Mouse (Mus musculus) MEL (cell line): ENCODE data around the gene Clmp.

Experiments
- CTCF ChIP-seq, 3 experiments: IDR thresholded peaks in 2 of 3; conservative IDR thresholded peaks in 1 of 3; 2 replicates each; pipeline ENCODE4 v1.5.1; 2011 to 2012; ENCODE audit warnings: low read length in 3 of 3, low read depth in 2 of 3, mild to moderate bottlenecking in 2 of 3, improper control_type of control experiment in 1 of 3, inconsistent platforms in 1 of 3, mixed read lengths in 1 of 3, moderate library complexity in 1 of 3; ENCODE audit not compliant: control insufficient read depth in 1 of 3, insufficient read depth in 1 of 3, poor library complexity in 1 of 3, severe bottlenecking in 1 of 3
- GATA1 ChIP-seq: IDR thresholded peaks from 2 replicates; pipeline ENCODE4 v1.6.1; 2011; ENCODE audit warnings: low read depth, low read length, improper control_type of control experiment
- KAT2A ChIP-seq: conservative IDR thresholded peaks from 2 replicates; pipeline ENCODE4 v1.6.1; 2012; ENCODE audit warnings: low read depth, low read length, improper control_type of control experiment, inconsistent platforms
- MAX ChIP-seq: IDR thresholded peaks from 2 replicates; pipeline ENCODE4 v1.6.1; 2011; ENCODE audit warnings: low read length, improper control_type of control experiment
- MYC ChIP-seq: IDR thresholded peaks from 2 replicates; pipeline ENCODE4 v1.6.1; 2011; ENCODE audit warnings: low read depth, mild to moderate bottlenecking, low read length, improper control_type of control experiment, moderate library complexity
- NELFE ChIP-seq: IDR thresholded peaks from 2 replicates; pipeline ENCODE4 v1.6.1; 2011; ENCODE audit warnings: low read depth, low read length, improper control_type of control experiment
- SIN3A ChIP-seq: IDR thresholded peaks from 2 replicates; pipeline ENCODE4 v1.6.1; 2012; ENCODE audit warnings: low read length, improper control_type of control experiment, inconsistent platforms
- SMC3 ChIP-seq: IDR thresholded peaks from 2 replicates; pipeline ENCODE4 v1.6.1; 2011; ENCODE audit warnings: low read depth, low read length, improper control_type of control experiment

- TF ChIP-seq SMC3, result no peak
- TF ChIP-seq KAT2A, result no peak
- TF ChIP-seq SIN3A, result no peak
- no peak for TF ChIP-seq MYC
- TF ChIP-seq GATA1, result no peak
- no peak for TF ChIP-seq CTCF (IDR thresholded peaks at IDR 0.05 in 2 of 3, conservative IDR thresholded peaks at IDR 0.05 in 1 of 3; ENCODE audit: control insufficient read depth in 1 of 3, insufficient read depth in 1 of 3, low read depth in 2 of 3, low read length in 3 of 3, poor library complexity in 1 of 3, severe bottlenecking in 1 of 3)
- TF ChIP-seq NELFE, result no peak
- TF ChIP-seq MAX, result no peak
These were observed 8.0 kb downstream of the Clmp start for GRCm38 (mm10) chr9:40693768-40694167.
